Mouse (Mus musculus): ENCODE results near the gene Cd69.

Cd69 gene

DNA sequence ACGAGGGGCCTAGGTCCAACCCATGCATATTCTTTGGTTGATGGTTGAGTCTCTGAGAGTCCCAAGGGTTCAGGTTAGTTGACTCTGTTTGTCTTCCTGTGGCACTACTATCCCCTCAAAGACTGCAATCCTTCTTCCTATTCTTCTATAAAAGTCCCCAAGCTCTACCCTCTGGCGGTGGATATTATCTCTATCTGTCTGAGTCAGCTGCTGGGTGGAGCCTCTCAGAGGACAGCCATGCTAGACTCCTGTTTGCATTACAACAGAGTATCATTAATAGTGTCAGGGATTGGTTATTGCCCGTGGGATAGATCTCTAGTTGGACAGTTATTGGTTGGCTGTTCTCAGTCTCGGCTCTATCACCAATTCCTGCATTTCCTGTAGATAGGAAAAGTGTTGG is 14.3 kb downstream of the Cd69 start:
- no peaks in the 10 kb centered on the region; the same call in 1 of the 2 replicates for H3K9me3 ChIP-seq (ENCODE audit: low read length)
- no peaks in the 10 kb centered on the region for H3K4me1 ChIP-seq (replicated peaks; ENCODE audit: low read depth, low read length)
- H3K36me3 ChIP-seq (ENCODE audit: insufficient read depth, low read length): no peaks in the 10 kb centered on the region
- H3K27me3 ChIP-seq (ENCODE audit: insufficient read depth, low read length): no peaks in the 10 kb centered on the region
- H3K4me3 ChIP-seq (replicated peaks; ENCODE audit: low read length): no peak overlapping the region
- TF ChIP-seq POU5F1 (IDR thresholded peaks at IDR 0.05; ENCODE audit: borderline replicate concordance, low read length) (no peak), CTCF (conservative IDR thresholded peaks at IDR 0.05; ENCODE audit: low read length) (no peak)

DNA sequence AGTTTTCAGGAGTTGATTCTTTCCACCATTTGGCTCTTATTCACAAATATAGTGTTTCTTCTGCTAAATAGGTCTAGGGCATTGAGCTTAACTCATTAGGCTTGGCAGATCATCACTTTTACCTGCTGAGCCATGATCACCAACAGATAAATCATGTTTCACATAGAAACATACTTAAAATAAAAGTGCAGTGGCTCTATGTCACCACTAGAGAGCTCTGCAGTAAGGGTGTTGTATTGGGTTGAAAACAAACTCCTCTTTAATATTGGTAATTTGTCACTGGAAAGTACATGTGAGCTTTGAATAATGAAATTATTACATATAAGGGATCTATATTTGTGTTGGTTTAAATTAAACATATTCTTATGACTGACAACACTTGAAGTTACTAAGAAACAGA is 15.2 kb downstream of the Cd69 start:
- H3K4me3 ChIP-seq (replicated peaks; ENCODE audit: low read length): no peak overlapping the region
- TF ChIP-seq CTCF (conservative IDR thresholded peaks at IDR 0.05; ENCODE audit: low read length) (peak; percentile 65), POU5F1 (IDR thresholded peaks at IDR 0.05; ENCODE audit: borderline replicate concordance, low read length) (no peak)
- no peaks in the 10 kb centered on the region for H3K4me1 ChIP-seq (replicated peaks; ENCODE audit: low read depth, low read length)
- no peaks in the 10 kb centered on the region; the same call in 1 of the 2 replicates for H3K9me3 ChIP-seq (ENCODE audit: low read length)
- H3K36me3 ChIP-seq (ENCODE audit: insufficient read depth, low read length): no peaks in the 10 kb centered on the region
- H3K27me3 ChIP-seq (ENCODE audit: insufficient read depth, low read length): no peaks in the 10 kb centered on the region

DNA sequence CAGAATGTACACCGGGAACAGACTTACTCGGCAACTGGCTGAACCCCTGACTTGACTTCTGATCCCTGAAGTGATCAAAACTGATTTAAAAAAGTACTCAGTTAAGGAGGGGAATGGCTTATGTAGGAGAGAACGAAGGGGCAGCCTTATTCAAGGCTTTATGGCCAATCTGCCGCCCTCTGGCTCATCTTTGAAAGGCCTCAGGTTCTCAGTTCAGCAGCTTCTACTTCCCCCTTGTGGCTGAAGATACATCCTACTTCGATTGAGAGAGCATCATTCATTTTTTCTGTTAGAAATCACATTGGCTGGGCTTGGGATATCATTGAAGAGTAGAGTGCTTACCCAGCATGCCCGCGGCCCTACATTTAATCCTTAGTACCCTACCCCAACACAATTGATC is 19.2 kb downstream of the Cd69 start:
- no peak overlapping the region for H3K4me3 ChIP-seq (replicated peaks; ENCODE audit: low read length)
- H3K4me1 ChIP-seq (replicated peaks; ENCODE audit: low read depth, low read length): no peaks in the 10 kb centered on the region
- no peaks in the 10 kb centered on the region; the same call in 1 of the 2 replicates for H3K9me3 ChIP-seq (ENCODE audit: low read length)
- no peaks in the 10 kb centered on the region for H3K36me3 ChIP-seq (ENCODE audit: insufficient read depth, low read length)
- TF ChIP-seq CTCF (conservative IDR thresholded peaks at IDR 0.05; ENCODE audit: low read length) (peak; percentile 37), POU5F1 (IDR thresholded peaks at IDR 0.05; ENCODE audit: borderline replicate concordance, low read length) (no peak)
- no peaks in the 10 kb centered on the region for H3K27me3 ChIP-seq (ENCODE audit: insufficient read depth, low read length)

DNA sequence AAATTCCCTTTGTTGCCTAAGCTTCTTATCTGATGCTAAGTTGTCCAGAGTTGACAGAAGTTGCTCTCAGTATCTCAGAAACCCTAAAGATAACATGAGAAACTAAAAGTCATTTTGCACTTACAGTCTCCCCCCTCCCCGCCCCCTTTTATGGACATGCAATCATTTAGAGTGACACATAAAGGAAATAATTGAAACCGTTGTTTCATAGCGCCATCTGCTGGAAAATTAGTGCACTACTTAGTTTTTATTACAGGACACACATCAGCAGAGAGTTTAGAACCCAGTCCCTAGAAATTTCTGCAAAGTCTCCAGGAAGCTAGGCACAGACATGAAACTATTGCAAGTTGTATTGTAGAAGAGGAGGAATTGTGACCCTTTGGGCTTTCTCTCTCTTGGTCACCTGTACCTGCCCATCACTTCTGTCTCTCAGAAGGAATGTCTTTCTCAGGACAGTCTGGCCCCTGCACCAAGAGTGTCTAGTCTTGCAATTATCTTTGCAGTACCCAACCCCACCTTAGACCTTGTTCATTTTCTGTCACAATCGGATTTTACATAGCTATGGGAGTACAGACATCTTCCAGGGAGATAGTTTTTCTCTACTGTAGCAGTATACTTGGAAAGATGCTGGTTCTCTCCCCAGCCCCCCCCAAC is 20.2 kb downstream of the Cd69 start:
- Histone ChIP-seq H3K4me3 (replicated peaks; ENCODE audit: low read length) (no peak overlapping the region), H3K4me1 (replicated peaks; ENCODE audit: low read depth, low read length) (no peaks in the 10 kb centered on the region), H3K36me3 (ENCODE audit: insufficient read depth, low read length) (no peaks in the 10 kb centered on the region), H3K27me3 (ENCODE audit: insufficient read depth, low read length) (no peaks in the 10 kb centered on the region), H3K9me3 (ENCODE audit: low read length) (no peaks in the 10 kb centered on the region; the same call in 1 of the 2 replicates)
- TF ChIP-seq CTCF (conservative IDR thresholded peaks at IDR 0.05; ENCODE audit: low read length) (peak; percentile 46), POU5F1 (IDR thresholded peaks at IDR 0.05; ENCODE audit: borderline replicate concordance, low read length) (no peak), NANOG (IDR thresholded peaks at IDR 0.05; ENCODE audit: borderline replicate concordance, low read length) (no peak)

DNA sequence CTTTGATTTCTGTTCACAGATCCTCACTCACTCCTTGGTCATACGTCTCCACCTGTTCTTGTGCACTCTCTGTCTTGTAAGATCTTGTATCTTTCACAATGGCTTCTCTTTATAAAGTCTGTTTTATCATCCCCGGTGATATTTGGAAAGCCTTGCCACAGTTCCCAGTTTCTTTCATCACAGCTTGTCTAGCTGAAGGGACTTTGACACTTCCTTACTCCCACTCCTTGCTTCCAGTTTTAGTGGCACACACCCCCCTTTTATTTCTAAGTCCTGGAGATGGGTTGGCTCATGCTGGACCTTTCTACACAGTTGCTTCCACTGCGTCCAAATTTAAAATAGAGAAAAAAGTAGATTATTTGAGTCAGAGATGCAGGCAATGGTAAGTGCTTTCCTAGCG is 20.9 kb downstream of the Cd69 start:
- no peaks in the 10 kb centered on the region for H3K36me3 ChIP-seq (ENCODE audit: insufficient read depth, low read length)
- no peaks in the 10 kb centered on the region for H3K4me1 ChIP-seq (replicated peaks; ENCODE audit: low read depth, low read length)
- no peak overlapping the region for H3K4me3 ChIP-seq (replicated peaks; ENCODE audit: low read length)
- no peaks in the 10 kb centered on the region; the same call in 1 of the 2 replicates for H3K9me3 ChIP-seq (ENCODE audit: low read length)
- no peak for TF ChIP-seq NANOG (IDR thresholded peaks at IDR 0.05; ENCODE audit: borderline replicate concordance, low read length)
- no peak for TF ChIP-seq CTCF (conservative IDR thresholded peaks at IDR 0.05; ENCODE audit: low read length)
- no peaks in the 10 kb centered on the region for H3K27me3 ChIP-seq (ENCODE audit: insufficient read depth, low read length)

DNA sequence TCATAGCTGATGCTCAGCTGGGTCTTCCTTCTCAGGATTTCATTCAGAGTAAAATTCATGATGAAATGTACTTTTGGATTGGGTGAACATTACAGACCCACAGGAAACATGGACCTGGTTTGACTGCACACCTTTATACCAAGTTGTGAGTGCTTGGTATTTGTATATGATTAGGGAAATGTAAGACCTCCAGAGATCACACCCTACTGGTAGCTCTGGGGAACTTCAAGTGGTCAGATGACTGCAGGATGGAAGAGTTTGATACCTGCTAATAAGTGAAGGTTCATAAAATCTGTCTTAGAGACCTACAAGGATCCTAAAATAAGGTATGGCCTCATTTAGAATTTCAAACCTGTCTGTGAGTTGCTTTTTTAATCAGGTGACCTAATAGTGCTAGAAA is 27.0 kb downstream of the Cd69 start:
- H3K4me3 ChIP-seq (replicated peaks; ENCODE audit: low read length): no peak overlapping the region
- no peaks in the 10 kb centered on the region for H3K36me3 ChIP-seq (ENCODE audit: insufficient read depth, low read length)
- H3K9me3 ChIP-seq (ENCODE audit: low read length): no peaks in the 10 kb centered on the region
- TF ChIP-seq CTCF (conservative IDR thresholded peaks at IDR 0.05; ENCODE audit: low read length): peak; percentile 46
- no peak for TF ChIP-seq POU5F1 (IDR thresholded peaks at IDR 0.05; ENCODE audit: borderline replicate concordance, low read length)
- H3K27me3 ChIP-seq (ENCODE audit: insufficient read depth, low read length): no peaks in the 10 kb centered on the region
- no peaks in the 10 kb centered on the region for H3K4me1 ChIP-seq (replicated peaks; ENCODE audit: low read depth, low read length)

DNA sequence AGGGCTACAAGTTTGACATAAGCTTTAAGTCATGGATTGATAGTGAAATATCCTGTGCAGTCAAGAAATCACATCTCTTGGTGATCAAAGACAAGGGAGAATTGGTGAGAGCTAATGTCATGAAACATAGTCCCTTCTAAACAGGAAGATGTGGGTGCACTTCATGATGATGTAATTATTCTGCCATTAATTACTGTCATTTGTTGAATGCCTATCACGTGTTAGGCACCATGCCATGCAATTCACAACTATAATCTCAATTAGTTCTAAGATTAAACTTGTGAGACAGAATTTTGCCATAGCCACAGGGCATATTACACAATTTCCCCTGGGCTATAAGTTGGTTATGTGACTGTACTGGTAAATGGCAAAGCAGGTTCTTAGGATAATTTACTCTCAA is 28.2 kb downstream of the Cd69 start:
- Histone ChIP-seq H3K36me3 (ENCODE audit: insufficient read depth, low read length) (no peaks in the 10 kb centered on the region), H3K27me3 (ENCODE audit: insufficient read depth, low read length) (no peaks in the 10 kb centered on the region), H3K4me3 (replicated peaks; ENCODE audit: low read length) (no peak overlapping the region), H3K4me1 (replicated peaks; ENCODE audit: low read depth, low read length) (no peaks in the 10 kb centered on the region), H3K9me3 (ENCODE audit: low read length) (no peaks in the 10 kb centered on the region)
- no peak for TF ChIP-seq CTCF (conservative IDR thresholded peaks at IDR 0.05; ENCODE audit: low read length)
- no peak for TF ChIP-seq POU5F1 (IDR thresholded peaks at IDR 0.05; ENCODE audit: borderline replicate concordance, low read length)
- no peak for TF ChIP-seq NANOG (IDR thresholded peaks at IDR 0.05; ENCODE audit: borderline replicate concordance, low read length)

DNA sequence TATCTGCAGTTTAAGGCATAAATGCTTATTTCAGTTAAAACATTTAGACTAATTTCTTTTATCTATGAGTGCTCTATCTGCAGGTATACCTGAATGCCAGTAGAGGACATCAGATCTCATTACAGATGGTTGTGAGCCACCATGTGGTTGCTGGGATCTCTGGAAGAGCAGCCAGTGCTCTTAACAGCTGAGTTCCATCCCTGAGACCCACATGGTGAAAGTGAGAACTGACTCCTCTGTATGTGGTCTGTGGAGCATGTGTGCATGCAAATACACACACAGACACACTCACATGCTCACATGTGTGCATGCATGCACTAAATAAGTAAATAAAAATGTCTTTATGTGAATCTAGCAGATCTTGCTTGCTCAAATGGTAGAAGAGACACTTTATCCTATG is 29.4 kb downstream of the Cd69 start:
- no peaks in the 10 kb centered on the region for H3K36me3 ChIP-seq (ENCODE audit: insufficient read depth, low read length)
- H3K27me3 ChIP-seq (ENCODE audit: insufficient read depth, low read length): no peaks in the 10 kb centered on the region
- H3K9me3 ChIP-seq (ENCODE audit: low read length): no peaks in the 10 kb centered on the region
- H3K4me3 ChIP-seq (replicated peaks; ENCODE audit: low read length): no peak overlapping the region
- TF ChIP-seq CTCF (conservative IDR thresholded peaks at IDR 0.05; ENCODE audit: low read length) (no peak), POU5F1 (IDR thresholded peaks at IDR 0.05; ENCODE audit: borderline replicate concordance, low read length) (no peak), NANOG (IDR thresholded peaks at IDR 0.05; ENCODE audit: borderline replicate concordance, low read length) (no peak)
- no peaks in the 10 kb centered on the region for H3K4me1 ChIP-seq (replicated peaks; ENCODE audit: low read depth, low read length)

DNA sequence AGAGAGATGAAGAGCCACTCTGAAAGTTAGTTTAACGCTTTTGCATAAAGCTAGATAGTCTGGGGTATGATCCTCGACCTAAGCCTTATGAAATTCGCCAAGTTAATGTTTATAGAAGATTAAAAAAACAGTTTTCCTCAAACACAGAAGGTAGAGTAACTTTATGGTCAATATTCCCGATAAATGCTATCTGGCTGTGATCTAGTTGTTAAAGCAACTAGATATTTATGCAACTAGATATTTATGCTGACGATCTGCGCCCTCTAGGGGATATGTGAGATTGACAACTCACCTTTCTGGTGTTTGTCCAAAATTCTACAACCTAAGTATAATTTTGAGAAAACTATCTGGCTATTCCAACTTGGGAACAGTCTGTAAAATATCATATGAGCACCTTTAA is 33.3 kb downstream of the Cd69 start:
- Histone ChIP-seq H3K27me3 (ENCODE audit: insufficient read depth, low read length) (no peaks in the 10 kb centered on the region), H3K9me3 (ENCODE audit: low read length) (no peaks in the 10 kb centered on the region), H3K4me1 (replicated peaks; ENCODE audit: low read depth, low read length) (peaks cover 12% of the 10 kb centered on the region), H3K4me3 (replicated peaks; ENCODE audit: low read length) (no peak overlapping the region), H3K36me3 (ENCODE audit: insufficient read depth, low read length) (no peaks in the 10 kb centered on the region)
- TF ChIP-seq CTCF (conservative IDR thresholded peaks at IDR 0.05; ENCODE audit: low read length): no peak
- TF ChIP-seq POU5F1 (IDR thresholded peaks at IDR 0.05; ENCODE audit: borderline replicate concordance, low read length): no peak
- TF ChIP-seq NANOG (IDR thresholded peaks at IDR 0.05; ENCODE audit: borderline replicate concordance, low read length): no peak

Data from E14TG2a.4 (cell line).